Mouse (Mus musculus) stomach, embryonic 15.5 days (tissue): ENCODE results near the gene Ran. TPM values are rescaled to one million over a fixed set of nuclear protein-coding genes. Genes with fewer than 3 reads are reported as not detected.

Experiments used
- ATAC-seq: fragments of 200-750 bp; cut with Nextera tagmentation; 2 replicates; pipeline ENCODE4 v1.8.0; 2017; ENCODE audit warnings: low read depth, moderate number of reproducible peaks, moderate TSS enrichment; ENCODE audit not compliant: insufficient read depth, low FRiP score
- H3K27ac ChIP-seq: fragments of 300-500 bp; sonication (generic); 2 replicates; pipeline ENCODE4 v1.5.1; 2015; ENCODE audit warnings: mild to moderate bottlenecking, inconsistent platforms
- H3K27me3 ChIP-seq: fragments of 300-500 bp; sonication (generic); replicated peaks from 2 replicates; pipeline ENCODE4 v1.6.1; 2015; ENCODE audit warnings: inconsistent platforms
- H3K36me3 ChIP-seq: fragments of 300-500 bp; sonication (generic); 2 replicates; pipeline ENCODE4 v1.6.1; 2015; ENCODE audit warnings: inconsistent platforms
- H3K4me1 ChIP-seq: fragments of 300-500 bp; sonication (generic); 2 replicates; pipeline ENCODE4 v1.6.1; 2015; ENCODE audit warnings: inconsistent platforms
- H3K4me2 ChIP-seq: fragments of 300-500 bp; sonication (generic); 2 replicates; pipeline ENCODE4 v1.6.1; 2015; ENCODE audit warnings: mild to moderate bottlenecking, inconsistent platforms
- H3K4me3 ChIP-seq: fragments of 300-500 bp; sonication (generic); replicated peaks from 2 replicates; pipeline ENCODE4 v1.5.1; 2015; ENCODE audit warnings: inconsistent platforms
- H3K9ac ChIP-seq: fragments of 300-500 bp; sonication (generic); 2 replicates; pipeline ENCODE4 v1.6.1; 2015; ENCODE audit warnings: inconsistent platforms
- H3K9me3 ChIP-seq: fragments of 300-500 bp; sonication (generic); 2 replicates; pipeline ENCODE4 v1.6.1; 2016; ENCODE audit warnings: inconsistent platforms
- WGBS: fragments of 180-500 bp; shearing (Covaris S2); methylation state at CpG from one replicate; pipeline ENCODE4 v1.1.7; 2015; 5-methylcytosine and 5-hydroxymethylcytosine counted together
- polyA plus RNA-seq: library from polyadenylated mRNA; unstranded; fragments of >200 nt; fragmentation: Nextera tagmentation; extraction: Ambion mirVana; gene quantifications from 2 replicates; pipeline ENCODE4 v1.2.1, GENCODE M21; 2015

Ran gene
- polyA plus RNA-seq, 1 experiment from 2014 or later, result 518 TPM

DNA sequence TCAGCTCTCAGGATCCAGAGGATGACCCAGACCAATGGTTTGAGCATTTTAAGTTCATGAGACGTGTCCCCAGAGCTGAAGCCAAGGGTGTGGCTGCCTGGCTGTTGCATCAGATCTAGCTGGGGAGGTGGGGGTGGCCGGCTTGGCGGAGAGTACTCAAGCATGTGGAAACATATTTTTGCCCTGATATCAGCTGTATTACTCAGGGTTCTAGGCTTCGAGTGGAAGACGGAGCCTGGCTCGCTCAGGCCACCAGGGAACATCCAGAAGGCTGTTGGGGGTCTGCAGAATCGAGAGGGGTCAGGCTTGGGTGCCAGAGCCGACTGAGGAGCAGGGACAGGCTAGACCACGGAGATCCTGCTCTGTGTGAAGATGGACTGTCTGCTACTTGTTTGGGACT is 46.1 kb downstream of the Ran start:
- peaks cover 18% of the 10 kb centered on the region for H3K4me1 ChIP-seq
- no peaks in the 10 kb centered on the region for H3K9me3 ChIP-seq
- peak overlapping the region; percentile 35; the same call in 1 of the 2 replicates for H3K27ac ChIP-seq
- no peak for ATAC-seq
- no peak overlapping the region for H3K9ac ChIP-seq
- H3K27me3 ChIP-seq, result peaks cover 5% of the 10 kb centered on the region; the same call in 1 of the 2 replicates
- no peak overlapping the region for H3K4me3 ChIP-seq
- H3K36me3 ChIP-seq, result no peaks in the 10 kb centered on the region
- 62% methylated on average over 9 of the region's 9 CpGs for WGBS
- no peak overlapping the region for H3K4me2 ChIP-seq

- Histone ChIP-seq H3K9ac (no peak overlapping the region), H3K36me3 (no peaks in the 10 kb centered on the region), H3K27ac (peak overlapping the region; percentile 48; the same call in 1 of the 2 replicates), H3K27me3 (no peaks in the 10 kb centered on the region), H3K4me2 (no peak overlapping the region), H3K4me3 (no peak overlapping the region), H3K9me3 (no peaks in the 10 kb centered on the region), H3K4me1 (peaks cover 18% of the 10 kb centered on the region)
- WGBS, result 72% methylated on average over 8 of the region's 8 CpGs
- ATAC-seq, result no peak
These were observed 46.8 kb downstream of the Ran start for GRCm38 (mm10) chr5:129066541-129067230.

DNA sequence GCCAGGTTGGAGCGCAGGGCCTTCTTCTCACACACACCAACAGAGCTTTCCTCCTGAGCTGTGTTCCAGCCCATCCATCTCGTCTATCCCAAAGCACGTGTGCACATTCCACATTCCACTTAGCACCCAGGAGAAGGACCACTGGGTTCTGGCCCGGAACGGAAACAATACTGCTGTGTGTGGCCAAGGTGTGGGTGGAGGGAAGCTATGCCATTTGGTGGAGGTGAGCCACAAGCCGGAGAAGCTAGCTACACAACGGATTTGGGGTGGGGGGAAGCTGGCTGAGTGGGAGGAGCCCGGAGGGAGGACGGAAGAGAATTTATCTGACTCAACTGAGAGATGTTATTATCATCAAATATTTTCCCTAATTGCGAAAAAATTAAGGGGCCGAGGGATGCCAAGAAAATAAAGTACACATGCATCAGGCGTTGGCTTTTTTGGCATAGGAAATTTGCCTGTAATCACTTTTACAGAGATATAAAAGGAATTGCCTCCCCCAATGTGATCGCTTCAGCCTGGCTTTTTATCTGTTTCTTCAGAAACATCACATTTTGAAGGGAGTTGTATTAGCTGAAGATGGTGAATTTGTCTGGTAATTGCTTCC is 47.5 kb downstream of the Ran start:
- H3K4me1 ChIP-seq, result peaks cover 18% of the 10 kb centered on the region
- no peaks in the 10 kb centered on the region for H3K27me3 ChIP-seq
- peak overlapping the region; percentile 48; the same call in 1 of the 2 replicates for H3K27ac ChIP-seq
- no peak for ATAC-seq
- no peak overlapping the region for H3K4me2 ChIP-seq
- no peaks in the 10 kb centered on the region for H3K9me3 ChIP-seq
- no peaks in the 10 kb centered on the region for H3K36me3 ChIP-seq
- H3K4me3 ChIP-seq, result no peak overlapping the region
- no peak overlapping the region for H3K9ac ChIP-seq
- 54% methylated on average over 13 of the region's 13 CpGs for WGBS

DNA sequence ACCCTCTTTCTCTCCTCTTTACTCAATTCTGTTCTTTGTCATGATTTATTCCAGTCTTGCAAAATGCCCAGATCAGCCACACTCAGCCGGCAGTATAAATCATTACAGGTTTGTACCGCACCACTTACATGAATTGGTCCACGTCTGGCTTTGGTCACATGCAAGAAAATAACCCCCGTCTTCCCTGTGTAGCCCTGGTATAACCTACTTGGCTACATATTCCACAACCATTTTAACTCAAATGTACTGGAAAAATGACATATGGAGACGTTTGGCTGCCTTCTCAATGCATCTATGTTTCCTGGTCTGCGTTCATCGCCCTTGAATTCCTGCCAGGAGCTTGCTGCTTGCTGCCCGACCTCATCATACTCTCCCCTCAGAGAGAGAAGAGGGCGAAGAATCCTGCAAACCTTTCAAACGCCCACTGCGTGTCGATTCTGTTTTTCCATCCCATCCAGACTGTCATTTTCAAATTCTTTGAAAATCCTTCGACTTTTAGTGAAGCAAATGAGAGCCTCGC is 52.0 kb downstream of the Ran start:
- no peak overlapping the region for H3K27ac ChIP-seq
- no peaks in the 10 kb centered on the region for H3K9me3 ChIP-seq
- no peaks in the 10 kb centered on the region for H3K36me3 ChIP-seq
- no peaks in the 10 kb centered on the region for H3K27me3 ChIP-seq
- no peak for ATAC-seq
- H3K4me1 ChIP-seq, result peaks cover 5% of the 10 kb centered on the region
- H3K4me3 ChIP-seq, result no peak overlapping the region
- H3K4me2 ChIP-seq, result no peak overlapping the region
- 56% methylated on average over 14 of the region's 14 CpGs for WGBS
- H3K9ac ChIP-seq, result no peak overlapping the region

GRCm38 (mm10) chr5:129073404-129073803 is 53.5 kb downstream of the Ran start:
- no peak overlapping the region for H3K9ac ChIP-seq
- 67% methylated on average over 6 of the region's 6 CpGs for WGBS
- no peaks in the 10 kb centered on the region for H3K9me3 ChIP-seq
- no peaks in the 10 kb centered on the region for H3K27me3 ChIP-seq
- H3K4me1 ChIP-seq, result no peaks in the 10 kb centered on the region
- no peak overlapping the region for H3K4me3 ChIP-seq
- H3K27ac ChIP-seq, result no peak overlapping the region
- no peaks in the 10 kb centered on the region for H3K36me3 ChIP-seq
- no peak for ATAC-seq
- H3K4me2 ChIP-seq, result no peak overlapping the region

Other genes starting within 250 kb of the Ran start
- 0.63 and 0.95 TPM in 2 replicates for gene Rimbp2, start 66.6 kb upstream of the Ran start, polyA plus RNA-seq
- gene Stx2, start 11.5 kb upstream of the Ran start, polyA plus RNA-seq, result 26.3 and 34.6 TPM in 2 replicates
- 3.1 and 3.3 TPM in 2 replicates for gene Adgrd1, start 76.7 kb downstream of the Ran start, polyA plus RNA-seq